Mouse (Mus musculus): ENCODE measurements around the gene Gm26897. TPM values are rescaled to one million over a fixed set of nuclear protein-coding genes. Genes with fewer than 3 reads are reported as not detected.

Gm26897 gene
- polyA plus RNA-seq, 1 experiment from 2014 or later = not detected

- Histone ChIP-seq H3K9me3 (ENCODE audit: control insufficient read depth, low read length) (no peaks in the 10 kb centered on the region), H3K4me1 (replicated peaks; ENCODE audit: control insufficient read depth, insufficient read depth, low read length) (peaks cover 20% of the 10 kb centered on the region), H3K9ac (replicated peaks; ENCODE audit: low read depth, low read length) (no peak overlapping the region), H3K4me3 (replicated peaks; ENCODE audit: low read length) (no peak overlapping the region), H3K4me2 (ENCODE audit: low read length) (no peak overlapping the region), H3K27me3 (replicated peaks; ENCODE audit: control insufficient read depth, insufficient read depth, low read length) (no peaks in the 10 kb centered on the region), H3K36me3 (ENCODE audit: control insufficient read depth, insufficient read depth) (no peaks in the 10 kb centered on the region), H3K27ac (ENCODE audit: low read length) (no peak overlapping the region)
- no peak for ATAC-seq
- 65% methylated on average over 3 of the region's 3 CpGs for WGBS
Observed at GRCm38 (mm10) chr5:111719018-111719417, 14.7 kb upstream of the Gm26897 start.

- Histone ChIP-seq H3K9ac (replicated peaks; ENCODE audit: low read depth, low read length) (no peak overlapping the region), H3K27ac (ENCODE audit: low read length) (peak overlapping the region; percentile 80), H3K4me3 (replicated peaks; ENCODE audit: low read length) (no peak overlapping the region), H3K36me3 (ENCODE audit: control insufficient read depth, insufficient read depth) (no peaks in the 10 kb centered on the region), H3K9me3 (ENCODE audit: control insufficient read depth, low read length) (no peaks in the 10 kb centered on the region), H3K4me2 (ENCODE audit: low read length) (no peak overlapping the region), H3K27me3 (replicated peaks; ENCODE audit: control insufficient read depth, insufficient read depth, low read length) (no peaks in the 10 kb centered on the region), H3K4me1 (replicated peaks; ENCODE audit: control insufficient read depth, insufficient read depth, low read length) (peaks cover 36% of the 10 kb centered on the region)
- ATAC-seq = peak; percentile 27; the same call in 1 of the 2 replicates
- WGBS = 54% methylated on average over 9 of the region's 9 CpGs
Observed at GRCm38 (mm10) chr5:111720726-111721125, 13.0 kb upstream of the Gm26897 start.

DNA sequence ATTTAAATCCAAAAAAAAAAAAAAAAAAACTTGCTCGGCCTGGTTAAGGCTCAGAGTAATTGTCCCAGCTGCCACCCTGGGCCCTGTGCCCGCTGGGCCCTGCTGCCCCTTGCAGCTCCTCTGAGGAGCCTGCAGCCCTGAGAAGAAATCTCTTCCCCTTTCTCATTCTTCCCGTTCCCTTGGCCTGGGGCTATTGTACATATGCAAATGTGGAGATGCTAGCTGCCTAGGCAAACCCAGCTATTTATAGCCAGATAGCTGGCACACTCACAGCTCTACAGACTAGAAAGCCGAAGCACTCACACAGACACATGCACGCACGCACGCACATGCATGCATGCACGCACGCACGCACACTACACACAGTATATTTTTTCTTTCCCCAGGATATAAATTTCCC, 9.0 kb upstream of the Gm26897 start:
- Histone ChIP-seq H3K27me3 (replicated peaks; ENCODE audit: control insufficient read depth, insufficient read depth, low read length) (no peaks in the 10 kb centered on the region), H3K27ac (ENCODE audit: low read length) (peak overlapping the region; percentile 96), H3K9me3 (ENCODE audit: control insufficient read depth, low read length) (no peaks in the 10 kb centered on the region), H3K36me3 (ENCODE audit: control insufficient read depth, insufficient read depth) (no peaks in the 10 kb centered on the region), H3K4me1 (replicated peaks; ENCODE audit: control insufficient read depth, insufficient read depth, low read length) (peaks cover 45% of the 10 kb centered on the region), H3K9ac (replicated peaks; ENCODE audit: low read depth, low read length) (peak overlapping the region; percentile 20), H3K4me3 (replicated peaks; ENCODE audit: low read length) (no peak overlapping the region), H3K4me2 (ENCODE audit: low read length) (peak overlapping the region; percentile 49)
- WGBS = 7% methylated on average over 10 of the region's 10 CpGs
- peak; percentile 90 for ATAC-seq

DNA sequence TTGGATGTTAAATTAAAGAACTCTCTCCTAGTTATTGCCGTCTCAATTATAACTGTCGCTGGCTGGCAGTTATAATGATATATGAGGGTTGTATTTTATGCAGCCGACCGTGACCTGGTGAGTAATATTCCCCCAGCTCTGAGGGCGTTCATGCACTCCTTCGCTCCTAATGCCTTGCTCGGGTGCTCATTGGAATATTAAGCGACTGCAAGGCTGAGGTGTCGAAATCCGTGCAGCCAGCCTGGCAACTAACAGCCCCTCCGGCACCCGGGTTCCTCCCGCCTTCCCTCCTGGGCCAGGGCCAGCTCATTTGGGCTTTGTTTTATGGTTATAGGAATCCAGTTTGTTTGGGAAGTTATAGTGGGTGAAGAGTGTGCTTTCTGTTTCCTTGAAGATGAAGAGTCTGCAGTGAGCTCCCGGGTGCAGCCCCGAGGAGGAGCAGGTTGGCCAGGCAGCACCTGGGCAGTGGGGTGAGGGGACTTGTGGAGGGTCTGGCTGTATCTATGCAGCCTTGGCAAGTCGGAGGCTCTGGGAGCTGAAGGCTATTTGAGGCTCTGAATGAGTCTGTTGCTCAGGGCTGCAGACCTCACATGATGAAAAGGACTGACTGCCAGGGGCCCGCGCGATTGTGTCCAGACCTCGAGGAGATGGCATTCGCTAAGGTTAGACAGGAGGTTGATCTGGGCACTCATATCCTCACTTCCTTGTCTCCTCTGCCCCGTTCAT, 8.4 kb upstream of the Gm26897 start:
- H3K9ac ChIP-seq (replicated peaks; ENCODE audit: low read depth, low read length) = peak overlapping the region; percentile 55
- 11% methylated on average over 22 of the region's 22 CpGs for WGBS
- peak; percentile 75 for ATAC-seq
- H3K27ac ChIP-seq (ENCODE audit: low read length) = peak overlapping the region; percentile 96
- H3K4me3 ChIP-seq (replicated peaks; ENCODE audit: low read length) = peak overlapping the region; percentile 28
- H3K9me3 ChIP-seq (ENCODE audit: control insufficient read depth, low read length) = no peaks in the 10 kb centered on the region
- no peaks in the 10 kb centered on the region for H3K27me3 ChIP-seq (replicated peaks; ENCODE audit: control insufficient read depth, insufficient read depth, low read length)
- H3K36me3 ChIP-seq (ENCODE audit: control insufficient read depth, insufficient read depth) = no peaks in the 10 kb centered on the region
- H3K4me2 ChIP-seq (ENCODE audit: low read length) = peak overlapping the region; percentile 49
- H3K4me1 ChIP-seq (replicated peaks; ENCODE audit: control insufficient read depth, insufficient read depth, low read length) = peaks cover 45% of the 10 kb centered on the region

GRCm38 (mm10) chr5:111728411-111728810, 5.3 kb upstream of the Gm26897 start:
- no peak for ATAC-seq
- 81% methylated on average over 4 of the region's 4 CpGs for WGBS
- H3K4me2 ChIP-seq (ENCODE audit: low read length) = no peak overlapping the region
- no peaks in the 10 kb centered on the region for H3K36me3 ChIP-seq (ENCODE audit: control insufficient read depth, insufficient read depth)
- H3K27ac ChIP-seq (ENCODE audit: low read length) = no peak overlapping the region
- no peak overlapping the region for H3K9ac ChIP-seq (replicated peaks; ENCODE audit: low read depth, low read length)
- peaks cover 39% of the 10 kb centered on the region for H3K4me1 ChIP-seq (replicated peaks; ENCODE audit: control insufficient read depth, insufficient read depth, low read length)
- H3K4me3 ChIP-seq (replicated peaks; ENCODE audit: low read length) = no peak overlapping the region
- H3K9me3 ChIP-seq (ENCODE audit: control insufficient read depth, low read length) = no peaks in the 10 kb centered on the region
- H3K27me3 ChIP-seq (replicated peaks; ENCODE audit: control insufficient read depth, insufficient read depth, low read length) = no peaks in the 10 kb centered on the region

GRCm38 (mm10) chr5:111730560-111731167, 3.1 kb upstream of the Gm26897 start:
- WGBS = 13% methylated on average over 16 of the region's 16 CpGs
- Histone ChIP-seq H3K4me2 (ENCODE audit: low read length) (no peak overlapping the region), H3K27ac (ENCODE audit: low read length) (peak overlapping the region; percentile 19), H3K4me3 (replicated peaks; ENCODE audit: low read length) (no peak overlapping the region), H3K9me3 (ENCODE audit: control insufficient read depth, low read length) (no peaks in the 10 kb centered on the region), H3K9ac (replicated peaks; ENCODE audit: low read depth, low read length) (peak overlapping the region; percentile 42), H3K4me1 (replicated peaks; ENCODE audit: control insufficient read depth, insufficient read depth, low read length) (peaks cover 17% of the 10 kb centered on the region), H3K27me3 (replicated peaks; ENCODE audit: control insufficient read depth, insufficient read depth, low read length) (no peaks in the 10 kb centered on the region), H3K36me3 (ENCODE audit: control insufficient read depth, insufficient read depth) (no peaks in the 10 kb centered on the region; the same call in 1 of the 2 replicates)
- no peak for ATAC-seq

GRCm38 (mm10) chr5:111732194-111732593, 1.5 kb upstream of the Gm26897 start:
- WGBS = 74% methylated on average over 2 of the region's 2 CpGs
- H3K27me3 ChIP-seq (replicated peaks; ENCODE audit: control insufficient read depth, insufficient read depth, low read length) = no peaks in the 10 kb centered on the region
- H3K4me2 ChIP-seq (ENCODE audit: low read length) = no peak overlapping the region
- H3K9me3 ChIP-seq (ENCODE audit: control insufficient read depth, low read length) = no peaks in the 10 kb centered on the region
- H3K27ac ChIP-seq (ENCODE audit: low read length) = no peak overlapping the region
- no peaks in the 10 kb centered on the region; the same call in 1 of the 2 replicates for H3K36me3 ChIP-seq (ENCODE audit: control insufficient read depth, insufficient read depth)
- no peak overlapping the region for H3K4me3 ChIP-seq (replicated peaks; ENCODE audit: low read length)
- H3K9ac ChIP-seq (replicated peaks; ENCODE audit: low read depth, low read length) = no peak overlapping the region
- peaks cover 7% of the 10 kb centered on the region for H3K4me1 ChIP-seq (replicated peaks; ENCODE audit: control insufficient read depth, insufficient read depth, low read length)
- no peak for ATAC-seq

DNA sequence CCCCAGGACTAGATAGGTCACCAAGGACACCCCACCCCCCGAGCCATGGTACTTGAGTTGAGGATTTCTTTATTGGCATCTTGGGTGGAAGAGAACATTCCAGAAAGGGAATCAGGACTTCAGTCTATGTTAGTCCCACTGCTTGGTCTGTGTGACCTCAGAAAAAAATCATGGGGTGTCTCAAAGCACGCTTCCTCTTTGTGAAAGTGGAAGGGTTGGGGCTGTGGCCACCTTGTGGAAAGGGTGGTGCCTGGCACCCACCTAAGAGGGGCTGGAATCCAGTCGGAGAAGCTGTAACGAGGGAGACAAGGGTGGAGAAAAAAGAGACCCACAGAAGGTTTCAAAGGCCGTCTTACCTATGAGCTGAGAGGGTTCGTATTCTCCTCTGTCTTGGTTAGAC, 5.8 kb downstream of the Gm26897 start:
- Histone ChIP-seq H3K4me3 (replicated peaks; ENCODE audit: low read length) (no peak overlapping the region), H3K4me2 (ENCODE audit: low read length) (no peak overlapping the region), H3K9ac (replicated peaks; ENCODE audit: low read depth, low read length) (no peak overlapping the region), H3K4me1 (replicated peaks; ENCODE audit: control insufficient read depth, insufficient read depth, low read length) (peaks cover 36% of the 10 kb centered on the region), H3K27me3 (replicated peaks; ENCODE audit: control insufficient read depth, insufficient read depth, low read length) (no peaks in the 10 kb centered on the region), H3K9me3 (ENCODE audit: control insufficient read depth, low read length) (no peaks in the 10 kb centered on the region), H3K27ac (ENCODE audit: low read length) (no peak overlapping the region), H3K36me3 (ENCODE audit: control insufficient read depth, insufficient read depth) (no peaks in the 10 kb centered on the region)
- WGBS = 72% methylated on average over 6 of the region's 6 CpGs
- ATAC-seq = no peak

DNA sequence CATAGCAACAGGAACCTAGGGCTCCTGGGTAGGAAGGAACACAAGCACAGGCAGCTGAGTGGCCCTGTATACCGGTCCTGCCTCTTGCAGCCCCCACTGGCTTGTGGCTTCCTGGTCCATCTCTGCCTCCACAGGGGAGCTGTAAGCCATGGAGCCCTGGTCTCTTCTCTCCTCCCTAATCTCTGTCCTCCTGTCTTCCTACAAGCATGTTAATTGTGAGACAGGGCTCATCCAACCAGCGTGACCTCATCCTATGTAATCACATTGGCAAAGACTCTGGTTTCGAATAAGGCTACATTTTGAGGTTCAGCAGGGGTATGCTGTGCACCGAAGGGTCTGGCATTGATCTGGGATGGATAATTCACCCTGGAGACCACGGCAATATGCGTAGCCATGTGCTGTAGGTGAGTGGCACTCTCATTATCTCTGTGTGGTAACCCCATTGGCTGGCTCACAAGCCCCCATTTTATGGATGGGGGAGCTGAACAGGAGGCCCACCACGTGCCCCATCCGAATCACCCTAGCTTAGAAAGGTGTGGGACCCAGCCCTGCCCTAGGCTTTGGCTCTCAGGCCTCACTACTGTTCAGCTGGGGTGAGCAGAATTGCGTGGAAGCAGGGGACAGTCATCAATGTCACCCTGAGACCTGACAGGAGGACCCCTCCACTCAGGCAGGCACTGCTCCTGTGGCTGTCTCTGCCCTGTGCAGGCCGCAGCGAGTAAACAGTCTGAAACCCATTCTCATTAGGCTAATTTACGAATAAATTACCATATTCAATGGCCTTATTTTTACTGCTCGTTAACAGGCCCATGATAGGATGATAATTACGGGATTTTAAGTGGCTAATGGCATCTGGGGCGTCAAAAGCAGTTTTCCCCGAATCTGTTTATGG, 6.9 kb downstream of the Gm26897 start:
- WGBS = 6% methylated on average over 16 of the region's 16 CpGs
- peak overlapping the region; percentile 19; the same call in 1 of the 2 replicates for H3K4me2 ChIP-seq (ENCODE audit: low read length)
- no peak overlapping the region; the same call in 1 of the 2 replicates for H3K9ac ChIP-seq (replicated peaks; ENCODE audit: low read depth, low read length)
- ATAC-seq = peak; percentile 86
- H3K4me3 ChIP-seq (replicated peaks; ENCODE audit: low read length) = no peak overlapping the region
- peak overlapping the region; percentile 96 for H3K27ac ChIP-seq (ENCODE audit: low read length)
- no peaks in the 10 kb centered on the region for H3K9me3 ChIP-seq (ENCODE audit: control insufficient read depth, low read length)
- peaks cover 36% of the 10 kb centered on the region for H3K4me1 ChIP-seq (replicated peaks; ENCODE audit: control insufficient read depth, insufficient read depth, low read length)
- H3K36me3 ChIP-seq (ENCODE audit: control insufficient read depth, insufficient read depth) = no peaks in the 10 kb centered on the region
- no peaks in the 10 kb centered on the region for H3K27me3 ChIP-seq (replicated peaks; ENCODE audit: control insufficient read depth, insufficient read depth, low read length)

Measured in forebrain, embryonic 16.5 days (tissue).